Mouse (Mus musculus) forebrain, postnatal 0 days (tissue): ENCODE data around the gene Asb17. TPM values are rescaled to one million over a fixed set of nuclear protein-coding genes. Genes with fewer than 3 reads are reported as not detected.

ENCODE experiments used
- ATAC-seq: fragments of 200-750 bp; cut with Nextera tagmentation; 2 replicates; pipeline ENCODE4 v1.8.0; 2017; ENCODE audit warnings: mild to moderate bottlenecking, moderate library complexity
- DNase-seq: peaks from one replicate; pipeline ENCODE4 v3.0.0-alpha.2; 2015
- H3K27ac ChIP-seq: fragments of 300-500 bp; sonication (generic); 2 replicates; pipeline ENCODE4 v1.5.1; 2014; ENCODE audit warnings: low read depth, mild to moderate bottlenecking, antibody characterized with exemption, low read length, moderate library complexity, mixed read lengths
- H3K27me3 ChIP-seq: fragments of 300-500 bp; sonication (generic); 2 replicates; pipeline ENCODE4 v1.6.1; 2014; ENCODE audit warnings: mild to moderate bottlenecking, low read length, mixed read lengths; ENCODE audit not compliant: insufficient read depth
- H3K36me3 ChIP-seq: fragments of 300-500 bp; sonication (generic); 2 replicates; pipeline ENCODE4 v1.6.1; 2014; ENCODE audit warnings: mild to moderate bottlenecking, moderate library complexity; ENCODE audit not compliant: insufficient read depth
- H3K4me1 ChIP-seq: fragments of 300-500 bp; sonication (generic); 2 replicates; pipeline ENCODE4 v1.6.1; 2014; ENCODE audit warnings: antibody characterized with exemption; ENCODE audit not compliant: insufficient read depth
- H3K4me2 ChIP-seq: fragments of 300-500 bp; sonication (generic); 2 replicates; pipeline ENCODE4 v1.6.1; 2014; ENCODE audit warnings: low read depth, mild to moderate bottlenecking, moderate library complexity
- H3K4me3 ChIP-seq: fragments of 300-500 bp; sonication (generic); 2 replicates; pipeline ENCODE4 v1.5.1; 2014; ENCODE audit warnings: low read depth, low read length, mixed read lengths
- H3K9ac ChIP-seq: fragments of 300-500 bp; sonication (generic); 2 replicates; pipeline ENCODE4 v1.6.1; 2014; ENCODE audit warnings: mild to moderate bottlenecking
- H3K9me3 ChIP-seq: fragments of 300-500 bp; sonication (generic); 2 replicates; pipeline ENCODE4 v1.6.1; 2016; ENCODE audit warnings: low read length
- CTCF ChIP-seq: sonication (generic); IDR thresholded peaks from 2 replicates; pipeline ENCODE4 v1.5.1; 2016; ENCODE audit warnings: antibody characterized with exemption, control low read depth, low read depth
- WGBS: fragments of 180-500 bp; shearing (Covaris S2); extraction: QIAGEN DNeasy Blood & Tissue Kit; methylation state at CpG from one replicate; pipeline ENCODE4 v1.1.7; 2014; 5-methylcytosine and 5-hydroxymethylcytosine counted together
- polyA plus RNA-seq: library from polyadenylated mRNA; unstranded; fragments of >200 nt; fragmentation: Nextera tagmentation; extraction: Ambion mirVana; gene quantifications from 2 replicates; pipeline ENCODE4 v1.2.1, GENCODE M21; 2015
- total RNA-seq: library from RNA; depleted of rRNA; stranded (reverse); fragments of >200 nt; gene quantifications from 2 replicates; pipeline ENCODE4 v1.2.3, GENCODE M21; 2014

The Asb17 gene
- total and polyA plus RNA-seq, 2 experiments from 2014 or later, result not detected

- Histone ChIP-seq H3K4me2 (no peak overlapping the region), H3K36me3 (no peaks in the 10 kb centered on the region), H3K9ac (no peak overlapping the region), H3K4me3 (no peak overlapping the region), H3K27ac (no peak overlapping the region), H3K9me3 (no peaks in the 10 kb centered on the region), H3K27me3 (no peaks in the 10 kb centered on the region), H3K4me1 (no peaks in the 10 kb centered on the region)
- no peak for TF ChIP-seq CTCF
- no peak for ATAC-seq
- WGBS, result 89% methylated on average over 2 of the region's 2 CpGs
- no peak for DNase-seq
Observed at GRCm38 (mm10) chr3:153863816-153864215, 19.8 kb downstream of the Asb17 start.

GRCm38 (mm10) chr3:153864636-153865429 is 20.8 kb downstream of the Asb17 start:
- no peak for TF ChIP-seq CTCF
- Histone ChIP-seq H3K27me3 (no peaks in the 10 kb centered on the region), H3K4me2 (no peak overlapping the region), H3K4me3 (no peak overlapping the region), H3K27ac (no peak overlapping the region), H3K4me1 (no peaks in the 10 kb centered on the region), H3K9ac (no peak overlapping the region), H3K36me3 (no peaks in the 10 kb centered on the region), H3K9me3 (no peaks in the 10 kb centered on the region)
- ATAC-seq (no peak), DNase-seq (no peak)
- WGBS, result 90% methylated on average over 4 of the region's 4 CpGs

- no peak overlapping the region for H3K27ac ChIP-seq
- no peaks in the 10 kb centered on the region for H3K27me3 ChIP-seq
- no peaks in the 10 kb centered on the region for H3K36me3 ChIP-seq
- DNase-seq (peak; percentile 44), ATAC-seq (peak; percentile 83; the same call in 1 of the 2 replicates)
- H3K9me3 ChIP-seq, result no peaks in the 10 kb centered on the region
- H3K4me1 ChIP-seq, result no peaks in the 10 kb centered on the region
- H3K9ac ChIP-seq, result no peak overlapping the region
- no peak overlapping the region for H3K4me3 ChIP-seq
- WGBS, result 57% methylated on average over 14 of the region's 14 CpGs
- TF ChIP-seq CTCF, result peak; percentile 63
- H3K4me2 ChIP-seq, result no peak overlapping the region
Observed at GRCm38 (mm10) chr3:153867149-153868136, 23.4 kb downstream of the Asb17 start.

- Histone ChIP-seq H3K27ac (no peak overlapping the region), H3K4me2 (no peak overlapping the region), H3K9me3 (no peaks in the 10 kb centered on the region), H3K36me3 (no peaks in the 10 kb centered on the region), H3K27me3 (no peaks in the 10 kb centered on the region), H3K4me1 (no peaks in the 10 kb centered on the region), H3K4me3 (no peak overlapping the region), H3K9ac (no peak overlapping the region)
- WGBS, result 88% methylated on average over 5 of the region's 5 CpGs
- TF ChIP-seq CTCF, result no peak
- no peak for DNase-seq
- no peak for ATAC-seq
Observed at GRCm38 (mm10) chr3:153871396-153871795, 27.4 kb downstream of the Asb17 start.

- H3K4me3 ChIP-seq, result no peak overlapping the region
- H3K4me1 ChIP-seq, result no peaks in the 10 kb centered on the region
- H3K27me3 ChIP-seq, result no peaks in the 10 kb centered on the region
- no peak overlapping the region for H3K27ac ChIP-seq
- H3K9ac ChIP-seq, result no peak overlapping the region
- ATAC-seq, result no peak
- H3K4me2 ChIP-seq, result no peak overlapping the region
- H3K36me3 ChIP-seq, result no peaks in the 10 kb centered on the region
- DNase-seq, result no peak
- peak; percentile 48 for TF ChIP-seq CTCF
- H3K9me3 ChIP-seq, result no peaks in the 10 kb centered on the region
Observed at GRCm38 (mm10) chr3:153886296-153886695, 42.3 kb downstream of the Asb17 start.

GRCm38 (mm10) chr3:153888141-153888540 is 44.1 kb downstream of the Asb17 start:
- ATAC-seq (no peak), DNase-seq (no peak)
- no peak overlapping the region for H3K4me2 ChIP-seq
- no peaks in the 10 kb centered on the region for H3K9me3 ChIP-seq
- no peaks in the 10 kb centered on the region for H3K27me3 ChIP-seq
- H3K27ac ChIP-seq, result no peak overlapping the region
- no peak for TF ChIP-seq CTCF
- H3K9ac ChIP-seq, result no peak overlapping the region
- H3K36me3 ChIP-seq, result no peaks in the 10 kb centered on the region
- no peak overlapping the region for H3K4me3 ChIP-seq
- WGBS, result 79% methylated on average over 6 of the region's 6 CpGs
- no peaks in the 10 kb centered on the region for H3K4me1 ChIP-seq
